30 mouse cellular contexts compared by ENCODE assay signal in genomic region chr4:97192601-97193000, GRCm38 (mm10). TPM values are rescaled to one million over a fixed set of nuclear protein-coding genes. Genes with fewer than 3 reads are reported as not detected.
DNase-seq lines count a peak whose midpoint lies in the region; ATAC-seq and TF ChIP-seq lines count a peak whose summit lies in the region.
"Had no signal": no experiment of that assay in that cellular context is flagged by ENCODE, and none has a peak within 500 bp of the region (broad histone marks: within the 10 kb centered on the region; RNA-seq: fewer than 3 reads in every experiment).

No protein-coding gene starts in this region.

- no peak overlapping the region for H3K27ac ChIP-seq in forebrain, embryonic 15.5 days (replicated peaks)
- no peak overlapping the region for H3K27ac ChIP-seq in forebrain, embryonic 16.5 days (ENCODE audit: low read length)
- H3K27ac ChIP-seq in hindbrain, postnatal 0 days: peak overlapping the region; percentile 51
- no peak overlapping the region for H3K27ac ChIP-seq in hindbrain, embryonic 12.5 days
- 0 out of 2 replicates have a peak overlapping the region, but pooled peaks have one; percentile 4 for H3K27ac ChIP-seq in neural tube, embryonic 13.5 days (replicated peaks)
- H3K27ac ChIP-seq in neural tube, embryonic 15.5 days (replicated peaks): no peak overlapping the region
- H3K27ac ChIP-seq: embryonic facial prominence, embryonic 10.5 days; embryonic facial prominence, embryonic 13.5 days; heart, embryonic 15.5 days had no signal

- DNase-seq in embryo, embryonic 10.5 days (ENCODE audit: low spot score): peak; percentile 2
- no peak for DNase-seq in embryo, embryonic 10 days (ENCODE audit: low spot score)
- DNase-seq in hindbrain, postnatal 0 days (ENCODE audit: low spot score): no peak
- DNase-seq: adrenal gland, postnatal 25 days; cerebellum, adult 18-20 months; cerebellum, adult 9-10 months; cerebellum, postnatal 14 days; heart, postnatal 4 days; kidney, adult 18-20 months had no signal

- H3K9ac ChIP-seq in forebrain, embryonic 15.5 days (replicated peaks): no peak overlapping the region
- no peak overlapping the region for H3K9ac ChIP-seq in forebrain, embryonic 16.5 days (replicated peaks; ENCODE audit: low read depth, low read length)
- no peak overlapping the region for H3K9ac ChIP-seq in hindbrain, postnatal 0 days (replicated peaks; ENCODE audit: low read length)
- H3K9ac ChIP-seq in hindbrain, embryonic 12.5 days: no peak overlapping the region
- H3K9ac ChIP-seq in neural tube, embryonic 13.5 days: no peak overlapping the region
- no peak overlapping the region for H3K9ac ChIP-seq in neural tube, embryonic 15.5 days (replicated peaks)
- H3K9ac ChIP-seq: embryonic facial prominence, embryonic 13.5 days; heart, embryonic 12.5 days; heart, embryonic 15.5 days; hindbrain, embryonic 15.5 days had no signal

- TF ChIP-seq CTCF in hindbrain, postnatal 0 days (IDR thresholded peaks at IDR 0.05; ENCODE audit: low read depth): no peak

- 57% methylated on average over 2 of the region's 2 CpGs for WGBS in forebrain, embryonic 15.5 days
- 57% methylated on average over 2 of the region's 2 CpGs for WGBS in forebrain, embryonic 16.5 days
- 57% methylated on average over 2 of the region's 2 CpGs for WGBS in hindbrain, postnatal 0 days
- 66% methylated on average over 2 of the region's 2 CpGs for WGBS in hindbrain, embryonic 12.5 days
- WGBS in neural tube, embryonic 13.5 days: 51% methylated on average over 2 of the region's 2 CpGs
- WGBS in neural tube, embryonic 15.5 days: 53% methylated on average over 2 of the region's 2 CpGs

- no peaks in the 10 kb centered on the region for H3K9me3 ChIP-seq in forebrain, embryonic 15.5 days
- H3K9me3 ChIP-seq in forebrain, embryonic 16.5 days (ENCODE audit: control insufficient read depth, low read length): no peaks in the 10 kb centered on the region
- no peaks in the 10 kb centered on the region for H3K9me3 ChIP-seq in hindbrain, postnatal 0 days (ENCODE audit: low read length)
- H3K9me3 ChIP-seq in hindbrain, embryonic 12.5 days (replicated peaks): no peaks in the 10 kb centered on the region
- no peaks in the 10 kb centered on the region for H3K9me3 ChIP-seq in neural tube, embryonic 13.5 days
- H3K9me3 ChIP-seq in neural tube, embryonic 15.5 days (replicated peaks): no peaks in the 10 kb centered on the region
- H3K9me3 ChIP-seq: embryonic facial prominence, embryonic 10.5 days; embryonic facial prominence, embryonic 13.5 days; heart, embryonic 12.5 days; heart, embryonic 15.5 days; hindbrain, embryonic 15.5 days had no signal

- H3K27me3 ChIP-seq in forebrain, embryonic 15.5 days: no peaks in the 10 kb centered on the region
- H3K27me3 ChIP-seq in forebrain, embryonic 16.5 days (replicated peaks; ENCODE audit: control insufficient read depth, insufficient read depth, low read length): no peaks in the 10 kb centered on the region
- no peaks in the 10 kb centered on the region for H3K27me3 ChIP-seq in hindbrain, postnatal 0 days (ENCODE audit: insufficient read depth, low read length)
- H3K27me3 ChIP-seq in hindbrain, embryonic 12.5 days: no peaks in the 10 kb centered on the region
- no peaks in the 10 kb centered on the region for H3K27me3 ChIP-seq in neural tube, embryonic 13.5 days
- H3K27me3 ChIP-seq in neural tube, embryonic 15.5 days (replicated peaks): no peaks in the 10 kb centered on the region
- H3K27me3 ChIP-seq: embryonic facial prominence, embryonic 13.5 days; heart, embryonic 12.5 days; heart, embryonic 15.5 days; hindbrain, embryonic 15.5 days had no signal

- no peak overlapping the region for H3K4me3 ChIP-seq in forebrain, embryonic 15.5 days
- no peak overlapping the region for H3K4me3 ChIP-seq in forebrain, embryonic 16.5 days (replicated peaks; ENCODE audit: low read length)
- no peak overlapping the region for H3K4me3 ChIP-seq in hindbrain, postnatal 0 days (ENCODE audit: low read length)
- no peak overlapping the region for H3K4me3 ChIP-seq in hindbrain, embryonic 12.5 days
- H3K4me3 ChIP-seq in neural tube, embryonic 13.5 days: no peak overlapping the region
- H3K4me3 ChIP-seq in neural tube, embryonic 15.5 days (replicated peaks): no peak overlapping the region
- H3K4me3 ChIP-seq: embryonic facial prominence, embryonic 10.5 days; embryonic facial prominence, embryonic 13.5 days; erythroblast, embryonic 14.5 days; heart, embryonic 12.5 days; heart, embryonic 15.5 days; hindbrain, embryonic 15.5 days had no signal

- no peak overlapping the region for H3K4me2 ChIP-seq in forebrain, embryonic 15.5 days (replicated peaks)
- no peak overlapping the region for H3K4me2 ChIP-seq in forebrain, embryonic 16.5 days (ENCODE audit: low read length)
- no peak overlapping the region for H3K4me2 ChIP-seq in hindbrain, postnatal 0 days (ENCODE audit: low read depth, low read length)
- H3K4me2 ChIP-seq in hindbrain, embryonic 12.5 days (replicated peaks): no peak overlapping the region
- H3K4me2 ChIP-seq in neural tube, embryonic 13.5 days: no peak overlapping the region
- no peak overlapping the region for H3K4me2 ChIP-seq in neural tube, embryonic 15.5 days
- H3K4me2 ChIP-seq: embryonic facial prominence, embryonic 13.5 days; heart, embryonic 12.5 days; heart, embryonic 15.5 days; hindbrain, embryonic 15.5 days had no signal

- ATAC-seq in forebrain, embryonic 15.5 days (replicated peaks): 0 out of 2 replicates have a peak, but pooled peaks have one; percentile 41
- no peak for ATAC-seq in forebrain, embryonic 16.5 days
- no peak for ATAC-seq in hindbrain, postnatal 0 days
- no peak for ATAC-seq in hindbrain, embryonic 12.5 days (ENCODE audit: low FRiP score)
- no peak for ATAC-seq in neural tube, embryonic 13.5 days (ENCODE audit: low read depth)
- ATAC-seq in neural tube, embryonic 15.5 days (ENCODE audit: low FRiP score): no peak
- ATAC-seq: activated CD4-positive, CD25-positive, alpha-beta regulatory T cell, adult 4 months; inflammation-experienced regulatory T-cells, adult 6 months had no signal

- no peaks in the 10 kb centered on the region for H3K36me3 ChIP-seq in forebrain, embryonic 15.5 days
- H3K36me3 ChIP-seq in forebrain, embryonic 16.5 days (ENCODE audit: control insufficient read depth, insufficient read depth): no peaks in the 10 kb centered on the region
- no peaks in the 10 kb centered on the region for H3K36me3 ChIP-seq in hindbrain, postnatal 0 days (ENCODE audit: insufficient read depth, low read length)
- H3K36me3 ChIP-seq in hindbrain, embryonic 12.5 days: no peaks in the 10 kb centered on the region
- H3K36me3 ChIP-seq in neural tube, embryonic 13.5 days: no peaks in the 10 kb centered on the region
- H3K36me3 ChIP-seq in neural tube, embryonic 15.5 days: no peaks in the 10 kb centered on the region
- H3K36me3 ChIP-seq: embryonic facial prominence, embryonic 10.5 days; embryonic facial prominence, embryonic 13.5 days; heart, embryonic 12.5 days; heart, embryonic 15.5 days; hindbrain, embryonic 15.5 days had no signal

- H3K4me1 ChIP-seq in forebrain, embryonic 15.5 days: peaks cover 9% of the 10 kb centered on the region
- peaks cover 7% of the 10 kb centered on the region for H3K4me1 ChIP-seq in forebrain, embryonic 16.5 days (replicated peaks; ENCODE audit: control insufficient read depth, insufficient read depth, low read length)
- H3K4me1 ChIP-seq in hindbrain, postnatal 0 days (ENCODE audit: insufficient read depth, low read length): 0 out of 2 replicates have a peak, but pooled peaks cover 4% of the 10 kb centered on the region
- no peaks in the 10 kb centered on the region; the same call in 1 of the 2 replicates for H3K4me1 ChIP-seq in hindbrain, embryonic 12.5 days
- H3K4me1 ChIP-seq in neural tube, embryonic 13.5 days (replicated peaks): no peaks in the 10 kb centered on the region; the same call in 1 of the 2 replicates
- no peaks in the 10 kb centered on the region for H3K4me1 ChIP-seq in neural tube, embryonic 15.5 days
- H3K4me1 ChIP-seq: embryonic facial prominence, embryonic 13.5 days; heart, embryonic 12.5 days; heart, embryonic 15.5 days; hindbrain, embryonic 15.5 days had no signal

RNA-seq across cellular contexts. Expression of gene Gm10192, which starts 9.6 kb away (rescaled TPM):
- not detected in 2 replicates for polyA plus RNA-seq in forebrain, embryonic 15.5 days (2015; fragmentation: Nextera tagmentation; extraction: Ambion mirVana)
- polyA plus RNA-seq in forebrain, embryonic 16.5 days (2015; fragmentation: Nextera tagmentation; extraction: Ambion mirVana): not detected in 2 replicates
- total RNA-seq in hindbrain, postnatal 0 days (2014; rRNA removed): not detected in 2 replicates
- not detected in 2 replicates for polyA plus RNA-seq in hindbrain, postnatal 0 days (2015; fragmentation: Nextera tagmentation; extraction: Ambion mirVana)
- polyA plus RNA-seq in hindbrain, embryonic 12.5 days (2016; fragmentation: Nextera tagmentation; extraction: Ambion mirVana): not detected in 2 replicates
- polyA plus RNA-seq in neural tube, embryonic 13.5 days (2015; fragmentation: Nextera tagmentation; extraction: Ambion mirVana): not detected in 2 replicates
- not detected in 2 replicates for polyA plus RNA-seq in neural tube, embryonic 15.5 days (2015; fragmentation: Nextera tagmentation; extraction: Ambion mirVana)
- total RNA-seq: adrenal gland, adult 8-10 months; adrenal gland, postnatal 25 days; ES-E14; gastrocnemius, adult 8-10 months; gastrocnemius, postnatal 25 days; heart, adult 18-20 months; heart, postnatal 10 days; heart, postnatal 4 days had no signal
- polyA plus RNA-seq: activated CD4-positive, CD25-positive, alpha-beta regulatory T cell, adult 4 months; embryonic facial prominence, embryonic 10.5 days; embryonic facial prominence, embryonic 13.5 days; erythroblast, embryonic 14.5 days; gonadal fat pad, adult 2 months; heart, embryonic 12.5 days; heart, embryonic 15.5 days; hindbrain, embryonic 15.5 days; inflammation-experienced regulatory T-cells, adult 6 months; intestine, embryonic 16.5 days had no signal

Comparison
In these comparisons a context has a peak if more than half of its experiments do, and no peak if none do; other contexts are left out.
1. H3K27ac ChIP-seq: peak in hindbrain, postnatal 0 days (single experiment) and neural tube, embryonic 13.5 days (single experiment); none in forebrain, embryonic 15.5 days (single experiment), forebrain, embryonic 16.5 days (single experiment), hindbrain, embryonic 12.5 days (single experiment) and neural tube, embryonic 15.5 days (single experiment).